Mouse (Mus musculus) limb, embryonic 13.5 days (tissue): ENCODE data around the gene Ppox. TPM values are rescaled to one million over a fixed set of nuclear protein-coding genes. Genes with fewer than 3 reads are reported as not detected.

Source experiments
- ATAC-seq: fragments of 200-750 bp; cut with Nextera tagmentation; 2 replicates; pipeline ENCODE4 v1.8.0; 2017; ENCODE audit warnings: low read depth, moderate number of reproducible peaks, moderate TSS enrichment; ENCODE audit not compliant: low FRiP score
- H3K27ac ChIP-seq: fragments of 300-500 bp; sonication (generic); 2 replicates; pipeline ENCODE4 v1.5.1; 2015; ENCODE audit warnings: inconsistent platforms, mild to moderate bottlenecking, moderate library complexity
- H3K27me3 ChIP-seq: fragments of 300-500 bp; sonication (generic); 2 replicates; pipeline ENCODE4 v1.6.1; 2015; ENCODE audit warnings: mild to moderate bottlenecking, inconsistent platforms
- H3K36me3 ChIP-seq: fragments of 300-500 bp; sonication (generic); 2 replicates; pipeline ENCODE4 v1.6.1; 2015; ENCODE audit warnings: inconsistent platforms, mild to moderate bottlenecking, moderate library complexity
- H3K4me1 ChIP-seq: fragments of 300-500 bp; sonication (generic); 2 replicates; pipeline ENCODE4 v1.6.1; 2015; ENCODE audit warnings: inconsistent platforms
- H3K4me2 ChIP-seq: fragments of 300-500 bp; sonication (generic); replicated peaks from 2 replicates; pipeline ENCODE4 v1.6.1; 2015; ENCODE audit warnings: inconsistent platforms, mild to moderate bottlenecking, moderate library complexity
- H3K4me3 ChIP-seq: fragments of 300-500 bp; sonication (generic); 2 replicates; pipeline ENCODE4 v1.5.1; 2015; ENCODE audit warnings: moderate library complexity, mild to moderate bottlenecking, inconsistent platforms
- H3K9ac ChIP-seq: fragments of 300-500 bp; sonication (generic); 2 replicates; pipeline ENCODE4 v1.6.1; 2015; ENCODE audit warnings: mild to moderate bottlenecking, inconsistent platforms
- H3K9me3 ChIP-seq: fragments of 300-500 bp; sonication (generic); 2 replicates; pipeline ENCODE4 v1.6.1; 2016; ENCODE audit warnings: inconsistent platforms
- WGBS: fragments of 180-500 bp; shearing (Covaris S2); methylation state at CpG from one replicate; pipeline ENCODE4 v1.1.7; 2015; 5-methylcytosine and 5-hydroxymethylcytosine counted together
- polyA plus RNA-seq: library from polyadenylated mRNA; unstranded; fragments of >200 nt; fragmentation: Nextera tagmentation; extraction: Ambion mirVana; gene quantifications from 2 replicates; pipeline ENCODE4 v1.2.1, GENCODE M21; 2015

Gene Ppox
- polyA plus RNA-seq, 1 experiment from 2014 or later = 77.4 TPM

DNA sequence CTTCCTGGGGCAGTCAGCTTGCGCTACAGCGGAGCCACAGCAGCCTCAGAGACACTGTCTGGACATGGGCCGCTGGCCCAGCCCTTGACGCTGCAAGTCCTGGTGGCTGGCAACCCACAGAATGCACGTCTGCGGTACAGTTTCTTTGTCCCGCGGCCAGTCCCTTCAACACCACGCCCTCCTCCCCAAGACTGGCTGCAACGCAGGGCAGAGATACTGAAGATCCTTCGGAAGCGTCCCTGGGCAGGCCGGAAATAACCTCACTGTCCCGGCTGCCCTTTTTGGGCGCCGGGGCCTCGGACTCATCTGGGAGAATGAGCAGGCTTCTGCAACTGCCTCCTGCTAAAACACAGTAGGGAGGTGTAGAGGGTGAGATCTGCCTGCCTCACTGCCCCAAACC is 22.1 kb downstream of the Ppox start:
- Histone ChIP-seq H3K27me3 (no peaks in the 10 kb centered on the region), H3K4me1 (peaks cover 19% of the 10 kb centered on the region), H3K36me3 (peaks cover 54% of the 10 kb centered on the region), H3K4me3 (no peak overlapping the region), H3K9ac (no peak overlapping the region), H3K9me3 (no peaks in the 10 kb centered on the region), H3K4me2 (no peak overlapping the region), H3K27ac (no peak overlapping the region)
- ATAC-seq = no peak
- 79% methylated on average over 17 of the region's 17 CpGs for WGBS

DNA sequence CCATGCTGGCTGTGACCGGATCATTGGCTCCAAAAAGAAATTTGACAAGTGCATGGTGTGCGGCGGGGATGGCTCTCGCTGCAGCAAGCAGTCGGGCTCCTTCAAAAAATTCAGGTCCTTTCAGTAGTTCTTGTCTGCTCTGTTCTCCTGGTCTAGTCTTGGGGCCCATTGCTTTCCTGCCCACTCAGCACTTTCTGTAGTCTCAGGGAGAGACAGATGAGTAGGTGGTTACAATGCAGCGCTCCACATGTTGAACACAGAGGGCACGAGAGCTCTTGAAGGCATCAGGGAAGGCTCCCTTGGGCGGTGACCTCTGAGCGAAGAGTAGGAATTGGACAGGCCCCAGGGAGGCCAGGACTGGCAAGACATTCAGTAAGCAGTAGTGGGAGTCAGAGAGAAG is 23.2 kb downstream of the Ppox start:
- 86% methylated on average over 9 of the region's 9 CpGs for WGBS
- Histone ChIP-seq H3K27me3 (no peaks in the 10 kb centered on the region), H3K4me1 (peaks cover 14% of the 10 kb centered on the region), H3K9me3 (no peaks in the 10 kb centered on the region), H3K27ac (no peak overlapping the region), H3K36me3 (peaks cover 57% of the 10 kb centered on the region), H3K9ac (no peak overlapping the region), H3K4me3 (no peak overlapping the region), H3K4me2 (no peak overlapping the region)
- ATAC-seq = no peak

DNA sequence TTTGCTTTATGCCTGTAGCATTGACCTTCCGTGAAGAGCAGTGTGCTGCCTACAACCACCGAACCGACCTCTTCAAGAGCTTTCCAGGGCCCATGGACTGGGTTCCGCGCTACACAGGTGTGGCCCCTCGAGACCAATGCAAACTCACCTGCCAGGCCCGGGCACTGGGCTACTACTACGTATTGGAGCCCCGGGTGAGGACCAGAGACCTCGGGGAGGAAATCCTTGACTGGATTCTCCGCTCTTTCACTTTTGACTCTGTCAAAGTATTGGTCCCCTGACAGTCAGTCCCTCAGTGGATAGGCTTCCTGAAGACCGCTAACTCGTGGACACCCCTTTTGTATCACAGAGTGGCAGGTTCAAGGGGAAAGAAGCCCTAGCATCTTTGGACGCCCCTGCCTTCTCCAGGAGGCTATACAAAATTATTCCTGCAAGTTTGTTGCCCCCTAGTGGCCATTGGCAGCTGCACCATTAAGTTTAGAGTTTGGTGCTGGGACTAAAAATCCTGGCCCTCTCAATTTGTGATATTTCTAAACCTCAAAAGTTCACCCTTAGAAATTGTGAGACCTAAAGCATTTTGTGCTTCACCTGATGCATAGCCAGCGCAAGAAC is 23.9 kb downstream of the Ppox start:
- ATAC-seq = no peak
- Histone ChIP-seq H3K9me3 (no peaks in the 10 kb centered on the region), H3K4me2 (no peak overlapping the region), H3K36me3 (peaks cover 57% of the 10 kb centered on the region), H3K4me3 (no peak overlapping the region), H3K9ac (no peak overlapping the region), H3K27ac (no peak overlapping the region), H3K4me1 (peaks cover 14% of the 10 kb centered on the region), H3K27me3 (no peaks in the 10 kb centered on the region)
- 69% methylated on average over 15 of the region's 15 CpGs for WGBS

DNA sequence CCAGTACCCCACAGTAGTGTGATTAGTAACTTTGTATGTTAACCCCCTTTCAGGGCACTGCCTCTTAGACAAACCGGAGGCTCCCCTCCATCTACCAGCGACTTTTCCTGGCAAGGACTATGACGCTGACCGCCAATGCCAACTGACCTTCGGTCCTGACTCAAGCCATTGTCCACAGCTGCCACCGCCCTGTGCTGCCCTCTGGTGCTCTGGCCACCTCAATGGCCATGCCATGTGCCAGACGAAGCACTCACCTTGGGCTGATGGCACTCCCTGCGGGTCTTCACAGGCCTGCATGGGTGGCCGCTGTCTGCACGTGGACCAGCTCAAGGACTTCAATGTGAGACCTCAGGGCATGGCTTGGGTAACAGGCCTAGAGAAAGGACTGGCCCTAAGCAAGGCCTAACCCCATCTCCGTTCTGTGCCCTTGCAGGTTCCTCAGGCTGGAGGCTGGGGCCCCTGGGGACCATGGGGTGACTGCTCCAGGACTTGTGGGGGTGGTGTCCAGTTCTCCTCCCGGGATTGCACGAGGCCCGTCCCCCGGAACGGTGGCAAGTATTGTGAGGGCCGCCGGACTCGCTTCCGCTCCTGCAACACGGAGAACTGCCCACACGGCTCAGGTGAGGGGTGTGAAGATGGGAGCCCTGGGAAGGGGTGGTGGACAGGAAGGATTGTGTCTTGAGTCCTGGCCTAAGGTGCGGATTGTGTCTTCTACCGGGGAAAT is 24.7 kb downstream of the Ppox start:
- peaks cover 20% of the 10 kb centered on the region for H3K4me1 ChIP-seq
- no peak overlapping the region for H3K4me2 ChIP-seq
- H3K9me3 ChIP-seq = no peaks in the 10 kb centered on the region
- H3K27ac ChIP-seq = no peak overlapping the region
- no peak overlapping the region for H3K4me3 ChIP-seq
- peaks cover 57% of the 10 kb centered on the region for H3K36me3 ChIP-seq
- no peak for ATAC-seq
- no peaks in the 10 kb centered on the region for H3K27me3 ChIP-seq
- 89% methylated on average over 24 of the region's 24 CpGs for WGBS
- H3K9ac ChIP-seq = no peak overlapping the region

DNA sequence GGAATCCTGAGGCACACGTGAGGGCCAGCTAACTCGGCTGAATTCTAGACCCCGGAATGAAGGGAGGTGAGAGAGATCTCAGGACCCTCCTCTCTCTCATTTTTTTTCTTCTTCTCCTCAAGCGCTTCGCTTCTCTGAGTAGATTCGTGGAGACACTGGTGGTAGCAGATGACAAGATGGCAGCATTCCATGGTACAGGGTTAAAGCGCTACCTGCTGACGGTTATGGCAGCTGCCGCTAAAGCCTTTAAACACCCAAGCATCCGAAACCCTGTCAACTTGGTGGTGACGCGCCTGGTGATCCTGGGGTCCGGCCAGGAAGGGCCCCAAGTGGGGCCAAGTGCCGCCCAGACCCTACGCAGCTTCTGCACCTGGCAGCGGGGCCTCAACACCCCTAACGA is 28.6 kb downstream of the Ppox start:
- WGBS = 33% methylated on average over 17 of the region's 17 CpGs
- H3K4me2 ChIP-seq = peak overlapping the region; percentile 77
- peaks cover 35% of the 10 kb centered on the region for H3K36me3 ChIP-seq
- no peaks in the 10 kb centered on the region for H3K9me3 ChIP-seq
- peak overlapping the region; percentile 45 for H3K4me3 ChIP-seq
- ATAC-seq = no peak
- H3K9ac ChIP-seq = peak overlapping the region; percentile 64
- H3K27ac ChIP-seq = peak overlapping the region; percentile 90
- H3K27me3 ChIP-seq = no peaks in the 10 kb centered on the region
- H3K4me1 ChIP-seq = peaks cover 55% of the 10 kb centered on the region

DNA sequence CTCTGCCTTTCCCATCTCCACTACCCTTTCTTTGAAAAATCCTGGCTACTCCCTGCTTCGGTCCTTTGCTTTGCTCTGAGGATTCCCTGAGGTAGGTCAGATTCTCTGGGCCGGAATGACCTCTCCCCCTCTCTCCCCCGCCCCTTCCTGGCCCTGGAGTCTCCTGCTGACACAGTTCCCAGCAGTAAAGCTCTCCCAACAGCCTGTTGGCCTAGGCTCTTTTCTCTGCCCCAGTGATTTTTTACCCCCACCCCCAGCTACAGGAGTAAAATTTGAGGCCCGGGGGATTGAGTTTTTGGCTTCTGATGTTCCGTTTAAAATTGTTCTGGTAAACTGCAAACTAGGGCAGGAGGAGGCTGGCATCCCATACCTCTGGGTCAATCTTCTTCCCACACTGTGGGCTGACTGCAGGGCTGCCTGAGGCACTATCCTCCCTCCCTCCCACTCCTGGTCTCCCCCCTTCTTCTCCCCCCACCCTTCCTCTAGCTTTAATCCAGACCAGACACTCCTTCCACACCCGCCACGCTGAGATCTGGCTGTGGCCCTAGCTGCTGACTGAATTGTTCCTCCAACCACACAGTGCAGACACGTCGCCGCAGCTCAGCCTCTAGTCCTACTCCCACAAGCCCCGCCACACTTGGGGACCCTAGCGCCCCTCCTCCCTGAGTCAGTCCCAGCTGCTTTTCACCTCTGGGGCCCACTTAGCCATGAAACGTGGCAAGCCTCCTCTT is 29.2 kb downstream of the Ppox start:
- peaks cover 55% of the 10 kb centered on the region for H3K4me1 ChIP-seq
- H3K4me3 ChIP-seq = peak overlapping the region; percentile 45
- peaks cover 29% of the 10 kb centered on the region for H3K36me3 ChIP-seq
- no peaks in the 10 kb centered on the region for H3K9me3 ChIP-seq
- peak overlapping the region; percentile 64 for H3K9ac ChIP-seq
- ATAC-seq = peak; percentile 55
- H3K27me3 ChIP-seq = no peaks in the 10 kb centered on the region
- WGBS = 6% methylated on average over 13 of the region's 13 CpGs
- H3K4me2 ChIP-seq = peak overlapping the region; percentile 77
- H3K27ac ChIP-seq = peak overlapping the region; percentile 90

DNA sequence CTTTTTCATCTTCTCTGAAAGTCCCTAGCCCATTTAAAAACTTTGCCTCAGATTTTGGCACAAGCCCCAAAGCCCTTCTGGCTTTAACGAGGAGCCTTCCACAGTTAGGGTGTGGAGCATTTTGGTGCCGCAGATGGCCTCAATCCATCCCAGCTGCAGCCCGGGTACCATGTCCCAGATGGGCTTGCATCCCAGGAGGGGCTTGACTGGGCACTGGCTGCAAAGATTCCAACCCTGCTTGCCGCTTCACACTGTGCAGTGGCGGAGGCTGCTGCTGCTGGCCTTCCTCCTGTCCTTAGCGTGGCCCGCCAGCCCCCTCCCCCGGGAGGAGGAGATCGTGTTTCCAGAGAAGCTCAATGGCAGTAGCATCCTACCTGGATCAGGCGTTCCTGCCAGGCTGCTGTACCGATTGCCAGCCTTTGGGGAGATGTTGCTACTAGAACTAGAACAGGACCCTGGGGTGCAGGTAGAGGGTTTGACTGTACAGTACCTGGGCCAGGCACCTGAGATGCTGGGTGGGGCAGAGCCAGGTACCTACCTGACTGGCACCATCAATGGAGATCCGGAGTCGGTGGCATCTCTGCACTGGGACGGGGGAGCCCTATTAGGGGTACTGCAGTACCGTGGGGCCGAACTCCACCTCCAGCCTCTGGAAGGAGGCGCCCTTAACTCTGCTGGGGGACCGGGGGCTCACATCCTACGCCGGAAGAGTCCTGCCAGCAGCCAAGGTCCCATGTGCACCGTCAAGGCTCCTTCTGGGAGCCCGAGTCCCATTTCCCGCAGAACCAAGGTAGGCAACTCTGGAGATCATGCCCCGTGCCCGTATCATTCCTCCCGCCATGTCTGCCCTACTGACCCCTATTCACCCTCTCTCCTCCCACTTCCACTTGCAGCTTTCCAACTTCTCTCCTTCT is 30.0 kb downstream of the Ppox start, which contains the start of gene Ndufs2:
Ndufs2 (minus strand) TSS at position 709 of the 914 bp plus-strand sequence.
- Histone ChIP-seq H3K27ac (peak within 1 kb of the TSS; percentile 90), H3K4me1 (peaks cover 61% of the 10 kb centered on the region), H3K9me3 (no peaks in the 10 kb centered on the region), H3K4me3 (peak within 1 kb of the TSS; percentile 45), H3K4me2 (peak within 1 kb of the TSS; percentile 77), H3K27me3 (no peaks in the 10 kb centered on the region), H3K36me3 (peaks cover 21% of the 10 kb centered on the region), H3K9ac (peak within 1 kb of the TSS; percentile 64)
- ATAC-seq = no peak
- WGBS = 14% methylated on average over 26 of the region's 26 CpGs

DNA sequence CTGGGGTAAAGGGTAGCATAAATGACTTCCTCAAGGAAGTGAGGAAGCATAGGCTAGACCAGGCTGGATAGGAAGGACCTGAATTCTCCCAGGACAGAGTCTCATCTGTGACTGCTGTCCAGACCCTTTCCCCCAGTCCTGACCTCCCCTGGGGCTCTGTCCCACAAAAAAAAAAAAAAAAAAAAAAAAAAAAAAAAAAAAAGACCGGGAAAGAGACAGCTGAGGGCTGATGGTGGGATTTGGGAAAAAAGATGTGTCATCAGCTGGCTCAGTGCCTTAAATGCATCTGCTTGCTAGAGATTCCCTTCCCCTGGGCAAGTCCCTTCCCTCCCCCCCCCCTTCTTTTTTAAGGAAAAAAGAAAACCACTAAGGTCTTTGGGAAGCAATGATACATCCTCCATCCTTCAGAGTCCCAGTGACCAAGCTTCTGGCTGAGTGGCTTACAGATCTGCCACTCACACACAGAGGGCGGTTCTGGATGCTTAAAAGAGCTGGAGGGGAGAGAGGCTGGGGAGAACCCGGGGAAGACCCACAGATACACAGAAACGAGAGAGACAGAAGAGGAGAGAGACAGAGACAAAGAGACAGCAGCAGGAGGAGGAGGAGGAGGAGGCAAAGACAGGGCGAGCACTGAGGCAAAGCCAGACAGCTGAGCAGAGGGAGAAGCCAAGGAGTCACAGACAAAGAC is 30.9 kb downstream of the Ppox start, which contains the start of gene Adamts4:
Adamts4 (plus strand) TSS at position 509 of the 688 bp plus-strand sequence.
- peaks cover 18% of the 10 kb centered on the region for H3K36me3 ChIP-seq
- WGBS = 13% methylated on average over 5 of the region's 5 CpGs
- H3K27ac ChIP-seq = peak within 1 kb of the TSS; percentile 90
- H3K9ac ChIP-seq = peak within 1 kb of the TSS; percentile 64
- peak within 1 kb of the TSS; percentile 77 for H3K4me2 ChIP-seq
- H3K4me1 ChIP-seq = peaks cover 68% of the 10 kb centered on the region
- H3K9me3 ChIP-seq = no peaks in the 10 kb centered on the region
- ATAC-seq = no peak
- H3K27me3 ChIP-seq = no peaks in the 10 kb centered on the region
- H3K4me3 ChIP-seq = peak within 1 kb of the TSS; percentile 45

DNA sequence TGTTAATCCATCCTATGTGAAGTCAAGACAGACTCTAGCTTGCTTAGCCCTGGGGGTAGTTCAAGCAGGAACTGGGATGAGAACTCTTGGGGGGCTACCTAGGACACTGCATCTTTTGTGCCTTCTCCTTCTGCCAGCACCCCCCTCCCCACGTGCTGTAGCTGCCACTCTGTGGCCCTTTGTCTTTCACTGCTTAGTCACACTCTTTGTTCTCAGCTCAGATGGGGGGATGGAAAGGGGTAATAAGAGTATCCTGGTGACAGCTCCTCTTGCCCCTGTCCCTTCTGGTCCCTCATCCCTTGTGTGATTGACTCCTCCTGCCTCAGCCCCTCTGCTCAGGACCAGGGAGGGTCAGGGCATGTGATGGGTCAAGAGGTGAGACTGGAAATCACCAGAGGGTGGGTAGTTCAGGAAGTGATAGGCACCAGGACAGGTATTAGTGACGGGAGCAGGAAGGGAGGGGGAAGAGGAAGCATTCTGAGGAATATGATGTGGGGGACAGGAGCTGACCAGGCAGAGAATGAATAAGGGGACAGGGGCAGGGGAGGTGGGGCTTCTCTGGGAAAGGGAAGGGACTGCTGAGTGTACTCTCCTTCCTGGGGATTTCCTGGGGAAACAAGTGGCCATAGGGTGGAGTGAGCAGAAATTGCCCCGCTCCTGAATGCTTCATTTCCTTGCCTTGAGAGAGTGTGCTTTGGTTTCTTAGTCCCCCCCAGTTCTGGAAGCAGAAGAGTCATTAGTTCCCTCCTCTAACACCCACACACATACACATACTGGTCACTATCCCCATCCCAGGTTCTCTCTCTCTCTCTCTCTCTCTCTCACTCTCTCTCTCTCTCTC is 32.4 kb downstream of the Ppox start:
- ATAC-seq = no peak
- Histone ChIP-seq H3K4me2 (no peak overlapping the region), H3K9me3 (no peaks in the 10 kb centered on the region), H3K27me3 (no peaks in the 10 kb centered on the region), H3K4me3 (no peak overlapping the region), H3K27ac (peak overlapping the region; percentile 90; the same call in 1 of the 2 replicates), H3K4me1 (peaks cover 70% of the 10 kb centered on the region), H3K36me3 (peaks cover 18% of the 10 kb centered on the region), H3K9ac (no peak overlapping the region)
- 57% methylated on average over 3 of the region's 3 CpGs for WGBS

DNA sequence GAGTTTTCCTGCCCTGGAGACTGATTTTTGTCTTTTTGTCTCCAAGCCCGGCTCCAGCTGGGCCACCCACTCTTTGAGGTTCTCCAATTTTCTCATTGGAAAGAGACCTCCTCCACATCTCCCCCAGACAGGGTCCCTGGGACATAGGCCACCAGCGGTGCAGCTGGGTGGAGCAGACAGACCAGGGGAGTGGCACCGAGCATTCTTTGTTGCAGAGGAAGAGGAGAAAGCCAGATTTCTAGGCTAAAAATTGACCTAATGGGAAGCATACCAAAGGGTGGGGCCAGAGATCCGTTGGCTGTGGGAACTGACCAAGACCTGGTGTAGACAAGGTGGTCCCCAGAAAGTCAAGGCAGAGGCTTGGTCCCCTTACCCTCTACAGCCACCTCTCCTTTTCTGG is 33.1 kb downstream of the Ppox start:
- Histone ChIP-seq H3K27ac (peak overlapping the region; percentile 90), H3K4me2 (peak overlapping the region; percentile 84), H3K36me3 (peaks cover 24% of the 10 kb centered on the region), H3K9ac (no peak overlapping the region), H3K4me1 (peaks cover 67% of the 10 kb centered on the region), H3K27me3 (no peaks in the 10 kb centered on the region), H3K4me3 (peak overlapping the region; percentile 81; the same call in 1 of the 2 replicates), H3K9me3 (no peaks in the 10 kb centered on the region)
- WGBS = 29% methylated on average over 4 of the region's 4 CpGs
- no peak for ATAC-seq
